In genomic region chr19:46670691-46671090, GRCm38 (mm10) we compare ENCODE assay signal across 8 mouse cellular contexts. TPM values are rescaled to one million over a fixed set of nuclear protein-coding genes. Genes with fewer than 3 reads are reported as not detected.
DNase-seq lines count a peak whose midpoint lies in the region; ATAC-seq and TF ChIP-seq lines count a peak whose summit lies in the region.

No protein-coding gene starts in this region.

- peak; percentile 84 for DNase-seq in NIH3T3 (ENCODE audit: low read depth)
- peak; percentile 81 for DNase-seq in embryo, embryonic 10 days (ENCODE audit: low spot score)
- peak; percentile 80 for DNase-seq in kidney, postnatal 0 days (ENCODE audit: low spot score)
- peak; percentile 68 for DNase-seq in lung, postnatal 14 days
- DNase-seq in retina, postnatal 1 day, result peak; percentile 71

- H3K27me3 ChIP-seq in C2C12 (ENCODE audit: control insufficient read depth, insufficient read depth, insufficient read length), result peaks cover 30% of the 10 kb centered on the region
- H3K27me3 ChIP-seq in heart, embryonic 11.5 days (ENCODE audit: control insufficient read depth, insufficient read depth, low read length), result peaks cover 12% of the 10 kb centered on the region; the same call in 1 of the 2 replicates
- no peaks in the 10 kb centered on the region for H3K27me3 ChIP-seq in kidney, postnatal 0 days (ENCODE audit: insufficient read depth, low read length)

- H3K4me2 ChIP-seq in heart, embryonic 11.5 days, result no peak overlapping the region
- no peak overlapping the region for H3K4me2 ChIP-seq in kidney, postnatal 0 days (ENCODE audit: low read length)

- peaks cover 6% of the 10 kb centered on the region for H3K4me1 ChIP-seq in heart, embryonic 11.5 days (ENCODE audit: control insufficient read depth, insufficient read depth, low read length)
- H3K4me1 ChIP-seq in kidney, postnatal 0 days (replicated peaks; ENCODE audit: insufficient read depth, low read length), result no peaks in the 10 kb centered on the region

- peak; percentile 61; the same call in 1 of the 2 replicates for ATAC-seq in heart, embryonic 11.5 days (replicated peaks; ENCODE audit: insufficient number of reproducible peaks, low FRiP score, low TSS enrichment)
- ATAC-seq in kidney, postnatal 0 days (replicated peaks; ENCODE audit: low FRiP score, low read depth), result peak; percentile 66; the same call in 1 of the 2 replicates
- no peak for ATAC-seq in erythroid progenitor cell, adult 5-6 weeks (replicated peaks; ENCODE audit: low FRiP score, poor library complexity, severe bottlenecking)

- H3K27ac ChIP-seq in heart, embryonic 11.5 days (ENCODE audit: low read depth, low read length), result no peak overlapping the region
- H3K27ac ChIP-seq in kidney, postnatal 0 days, result no peak overlapping the region

- H3K79me3 ChIP-seq in C2C12 (ENCODE audit: low read depth), result no peaks in the 10 kb centered on the region

- no peak overlapping the region for H3K4me3 ChIP-seq in C2C12 (ENCODE audit: insufficient read depth, poor library complexity, severe bottlenecking)
- no peak overlapping the region for H3K4me3 ChIP-seq in heart, embryonic 11.5 days (ENCODE audit: low read depth, low read length)
- no peak overlapping the region for H3K4me3 ChIP-seq in kidney, postnatal 0 days (replicated peaks; ENCODE audit: low read depth, low read length)

- H3K9me3 ChIP-seq in heart, embryonic 11.5 days (replicated peaks; ENCODE audit: control insufficient read depth, low read length), result no peaks in the 10 kb centered on the region
- H3K9me3 ChIP-seq in kidney, postnatal 0 days (replicated peaks; ENCODE audit: low read length), result no peaks in the 10 kb centered on the region

- no peaks in the 10 kb centered on the region for H3K79me2 ChIP-seq in C2C12 (ENCODE audit: control insufficient read depth, insufficient read depth)

- no peaks in the 10 kb centered on the region for H3K36me3 ChIP-seq in C2C12 (ENCODE audit: control insufficient read depth, insufficient read depth)
- H3K36me3 ChIP-seq in heart, embryonic 11.5 days (ENCODE audit: control insufficient read depth, insufficient read depth, low read length), result no peaks in the 10 kb centered on the region
- no peaks in the 10 kb centered on the region for H3K36me3 ChIP-seq in kidney, postnatal 0 days (ENCODE audit: insufficient read depth, low read length)

- H3K9ac ChIP-seq in heart, embryonic 11.5 days (ENCODE audit: low read depth, low read length), result no peak overlapping the region
- no peak overlapping the region for H3K9ac ChIP-seq in kidney, postnatal 0 days (ENCODE audit: low read depth, low read length)

- peak; percentile 91 for TF ChIP-seq CTCF in C2C12 (IDR thresholded peaks at IDR 0.05; ENCODE audit: control insufficient read depth, insufficient read depth, insufficient read length)
- peak; percentile 89 for TF ChIP-seq CTCF in kidney, postnatal 0 days (IDR thresholded peaks at IDR 0.05; ENCODE audit: low read depth)

- no peak overlapping the region for H3ac ChIP-seq in C2C12 (ENCODE audit: control insufficient read depth, insufficient read length, low read depth)

- WGBS in heart, embryonic 11.5 days (ENCODE audit: insufficient replicate concordance), result 15% methylated on average over 13 of the region's 13 CpGs
- 23% methylated on average over 13 of the region's 13 CpGs for WGBS in kidney, postnatal 0 days

TF ChIP-seq in C2C12, 6 proteins besides CTCF, POLR2A, EP300 and RAD21:
- TF ChIP-seq MYOG (IDR thresholded peaks at IDR 0.05; ENCODE audit: control insufficient read depth, extremely low read depth, insufficient read length), result no peak

RNA-seq across cellular contexts. Expression of gene Cyp17a1, which starts 2.3 kb away (rescaled TPM):
- polyA plus RNA-seq in C2C12 (2012; fragmentation: generic; extraction: Trizol), result not detected
- polyA plus RNA-seq in heart, embryonic 11.5 days (2014; fragmentation: Nextera tagmentation; extraction: Ambion mirVana), result 0.97 and 1.1 TPM in 2 replicates
- polyA plus RNA-seq in kidney, postnatal 0 days (2015; fragmentation: Nextera tagmentation; extraction: Ambion mirVana), result not detected in 2 replicates
- not detected in 2 replicates for total RNA-seq in erythroid progenitor cell, adult 5-6 weeks (2015; ENCODE audit: low replicate concordance)
- total RNA-seq in erythroid progenitor cell, adult 5-6 weeks (2017; ENCODE audit: low replicate concordance), result not detected in 2 replicates

RNA-seq across cellular contexts. Expression of gene Borcs7, which starts 19.0 kb away (rescaled TPM):
- 4.0 TPM for polyA plus RNA-seq in C2C12 (2012; fragmentation: generic; extraction: Trizol)
- 14.7 and 16.5 TPM in 2 replicates for polyA plus RNA-seq in heart, embryonic 11.5 days (2014; fragmentation: Nextera tagmentation; extraction: Ambion mirVana)
- polyA plus RNA-seq in kidney, postnatal 0 days (2015; fragmentation: Nextera tagmentation; extraction: Ambion mirVana), result 21.3 TPM in 2 replicates
- total RNA-seq in erythroid progenitor cell, adult 5-6 weeks (2015; ENCODE audit: low replicate concordance), result 3.8 and 8.3 TPM in 2 replicates
- total RNA-seq in erythroid progenitor cell, adult 5-6 weeks (2017; ENCODE audit: low replicate concordance), result not detected in 2 replicates

RNA-seq across cellular contexts. Expression of gene As3mt, which starts 36.6 kb away (rescaled TPM):
- polyA plus RNA-seq in C2C12 (2012; fragmentation: generic; extraction: Trizol), result 0.74 TPM
- 47.6 and 54.2 TPM in 2 replicates for polyA plus RNA-seq in heart, embryonic 11.5 days (2014; fragmentation: Nextera tagmentation; extraction: Ambion mirVana)
- 59.4 and 65.0 TPM in 2 replicates for polyA plus RNA-seq in kidney, postnatal 0 days (2015; fragmentation: Nextera tagmentation; extraction: Ambion mirVana)
- total RNA-seq in erythroid progenitor cell, adult 5-6 weeks (2015; ENCODE audit: low replicate concordance), result 2.5 and 10.9 TPM in 2 replicates
- 1.2 and 2.0 TPM in 2 replicates for total RNA-seq in erythroid progenitor cell, adult 5-6 weeks (2017; ENCODE audit: low replicate concordance)

Comparison
In these comparisons a context has a peak if more than half of its experiments do, and no peak if none do; other contexts are left out.
1. RNA of gene As3mt, which starts 36.6 kb away (polyA plus RNA-seq): 59.4 to 65.0 TPM in kidney, postnatal 0 days and 47.6 to 54.2 TPM in heart, embryonic 11.5 days; 0.74 TPM in C2C12 (single experiment); every median in the first group is over 10 times any median in the second.
2. Peak in every context shown above with its lines, with median percentiles within 50 percentile points of each other: DNase-seq.